Mouse (Mus musculus): Measurements from ENCODE around the gene Twf2. TPM values are rescaled to one million over a fixed set of nuclear protein-coding genes. Genes with fewer than 3 reads are reported as not detected.

The Twf2 gene
- total and polyA plus RNA-seq, 3 experiments: 120 to 186 (median 131) TPM

DNA sequence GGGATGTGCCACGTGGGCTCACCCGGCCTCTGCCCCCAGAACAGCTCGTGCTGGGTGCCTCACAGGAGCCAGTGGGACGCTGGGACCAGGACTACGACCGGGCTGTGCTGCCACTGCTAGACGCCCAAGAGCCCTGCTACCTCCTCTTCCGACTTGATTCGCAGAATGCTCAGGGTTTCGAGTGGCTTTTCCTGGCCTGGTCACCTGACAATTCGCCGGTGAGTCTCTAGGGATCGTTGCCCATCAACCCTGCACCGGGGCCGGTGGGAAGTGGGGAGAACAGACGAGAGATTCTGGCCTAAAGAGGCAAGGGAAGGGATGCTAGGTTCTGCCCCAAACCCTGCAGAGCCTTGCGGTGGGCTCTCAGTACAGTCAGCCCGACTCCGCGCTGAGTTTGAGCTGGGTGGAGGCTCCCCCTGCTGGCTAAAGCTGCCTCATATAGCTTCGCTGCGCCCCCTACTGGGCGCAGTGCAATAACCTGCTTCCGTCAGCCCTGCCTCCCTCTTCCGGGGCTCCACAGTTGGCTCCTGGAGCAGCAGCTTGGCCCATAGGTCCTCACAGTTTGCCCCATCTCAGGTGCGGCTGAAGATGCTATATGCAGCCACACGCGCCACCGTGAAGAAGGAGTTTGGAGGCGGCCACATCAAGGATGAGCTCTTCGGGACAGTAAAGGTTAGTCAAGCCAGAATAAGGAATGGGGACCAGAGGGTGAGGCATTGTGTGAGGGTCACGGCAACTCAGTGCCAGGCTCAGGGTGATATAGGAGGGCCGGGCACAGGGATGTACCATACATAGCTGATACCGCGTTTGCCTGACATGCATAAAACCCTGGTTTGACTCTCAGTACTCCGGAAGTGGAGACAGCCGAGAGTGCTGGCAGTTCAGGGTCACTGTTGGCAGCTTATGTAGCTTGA, 9.0 kb downstream of the Twf2 start (continued):
- peak; percentile 55 for TF ChIP-seq BHLHE40 (IDR thresholded peaks at IDR 0.05; ENCODE audit: low read depth, low read length)
- peak; percentile 51 for TF ChIP-seq CHD2 (IDR thresholded peaks at IDR 0.05; ENCODE audit: low read length)
- TF ChIP-seq USF1 (IDR thresholded peaks at IDR 0.05; ENCODE audit: low read depth, low read length): peak; percentile 27
- TF ChIP-seq MEF2A (IDR thresholded peaks at IDR 0.05; ENCODE audit: borderline replicate concordance, low read depth, low read length): peak; percentile 76; the same call in 1 of the 2 replicates
- TF ChIP-seq TCF12 (IDR thresholded peaks at IDR 0.05; ENCODE audit: low read depth, low read length): peak; percentile 86
- TF ChIP-seq GABPA (IDR thresholded peaks at IDR 0.05; ENCODE audit: insufficient replicate concordance, low read depth, low read length): no peak
- TF ChIP-seq ZKSCAN1 (IDR thresholded peaks at IDR 0.05; ENCODE audit: borderline replicate concordance, low read depth, low read length): no peak
- 0 out of 2 replicates have a peak, but pooled peaks have one; percentile 56 for TF ChIP-seq RCOR1 (conservative IDR thresholded peaks at IDR 0.05; ENCODE audit: low read depth, low read length)
- TF ChIP-seq MAX (IDR thresholded peaks at IDR 0.05; ENCODE audit: low read length): peak; percentile 53
- no peak for TF ChIP-seq PAX5 (IDR thresholded peaks at IDR 0.05; ENCODE audit: low read length)
- TF ChIP-seq ELF1 (IDR thresholded peaks at IDR 0.05; ENCODE audit: low read depth, low read length): peak; percentile 93
- peak; percentile 72 for TF ChIP-seq HCFC1 (IDR thresholded peaks at IDR 0.05; ENCODE audit: low read depth, low read length)
- TF ChIP-seq CTCF (conservative IDR thresholded peaks at IDR 0.05 in 1 of 2, IDR thresholded peaks at IDR 0.05 in 1 of 2; ENCODE audit: low read depth in 2 of 2, low read length in 2 of 2): peak; percentile 94 to 100
- peak; percentile 91 for TF ChIP-seq SIN3A (IDR thresholded peaks at IDR 0.05; ENCODE audit: low read length)
- TF ChIP-seq ZNF384 (IDR thresholded peaks at IDR 0.05; ENCODE audit: low read depth, low read length): peak; percentile 48
- TF ChIP-seq NELFE (IDR thresholded peaks at IDR 0.05; ENCODE audit: low read depth, low read length): peak; percentile 97
- TF ChIP-seq CHD1 (IDR thresholded peaks at IDR 0.05; ENCODE audit: low read depth, low read length): no peak
- no peak; the same call in 1 of the 2 replicates for TF ChIP-seq MAFK (IDR thresholded peaks at IDR 0.05; ENCODE audit: insufficient replicate concordance, low read length)
- TF ChIP-seq IRF4 (IDR thresholded peaks at IDR 0.05; ENCODE audit: low read depth, low read length): peak; percentile 80
- no peak for TF ChIP-seq POLR2AphosphoS2 (IDR thresholded peaks at IDR 0.05; ENCODE audit: low read depth, low read length)
- TF ChIP-seq MAZ (IDR thresholded peaks at IDR 0.05; ENCODE audit: low read depth, low read length): 0 out of 2 replicates have a peak, but pooled peaks have one; percentile 34

GRCm38 (mm10) chr9:106212594-106212981, 9.7 kb downstream of the Twf2 start:
- no peak for DNase-seq (ENCODE audit: extremely low read depth)
- no peak overlapping the region for H3K27ac ChIP-seq (ENCODE audit: insufficient read depth, low read depth)

More at GRCm38 (mm10) chr9:106212594-106212981, 9.7 kb downstream of the Twf2 start:
- Histone ChIP-seq H3K4me3 (replicated peaks in 1 of 3; ENCODE audit: low read depth in 2 of 3, low read length in 2 of 3, poor library complexity in 1 of 3) (peak overlapping the region; percentile 58 to 66 (median 66)), H3K79me2 (replicated peaks; ENCODE audit: control insufficient read depth, extremely low read depth, insufficient read depth, poor library complexity, severe bottlenecking) (no peaks in the 10 kb centered on the region), H3K4me1 (ENCODE audit: control insufficient read depth in 1 of 2, insufficient read depth in 2 of 2) (peaks cover 12 to 54% of the 10 kb centered on the region in 2 experiments), H3K9ac (ENCODE audit: insufficient read depth, low read depth) (peak overlapping the region; percentile 41; the same call in 1 of the 2 replicates), H3K9me3 (replicated peaks; ENCODE audit: low read length) (no peaks in the 10 kb centered on the region), H3K36me3 (replicated peaks in 1 of 2; ENCODE audit: control insufficient read depth in 1 of 2, insufficient read depth in 1 of 2, low read length in 1 of 2) (peaks cover 23 to 71% of the 10 kb centered on the region in 2 experiments), H3K4me2 (ENCODE audit: insufficient read depth, low read depth, poor library complexity, severe bottlenecking) (peak overlapping the region; percentile 53), H3K27me3 (replicated peaks) (no peaks in the 10 kb centered on the region)
- peak; percentile 43; the same call in 1 of the 2 replicates for TF ChIP-seq CHD2 (IDR thresholded peaks at IDR 0.05; ENCODE audit: low read length)
- TF ChIP-seq UBTF (IDR thresholded peaks at IDR 0.05; ENCODE audit: low read depth, low read length): no peak
- in situ Hi-C loops (cut with MboI; ENCODE audit: low pct_ligation_motif_present, low pct_unique_long_range_greater_than_20kb, low sequenced_read_pairs): loop anchor here (5.0 kb wide), 1 partner anchor 55 kb away; the partner anchor contains the start of gene Glyctk
- dilution Hi-C loops (cut with MboI; ENCODE audit: extremely low pct_ligation_motif_present, extremely low pct_unique_long_range_greater_than_20kb, low sequenced_read_pairs): no loop called here

Data from CH12.LX (cell line).